Mouse (Mus musculus) cerebellum, adult 8-10 months (tissue): ENCODE results near the gene Jdp2.

Experiments
- DNase-seq: peaks from one replicate; pipeline ENCODE4 v3.0.0; 2022

Gene Jdp2

DNA sequence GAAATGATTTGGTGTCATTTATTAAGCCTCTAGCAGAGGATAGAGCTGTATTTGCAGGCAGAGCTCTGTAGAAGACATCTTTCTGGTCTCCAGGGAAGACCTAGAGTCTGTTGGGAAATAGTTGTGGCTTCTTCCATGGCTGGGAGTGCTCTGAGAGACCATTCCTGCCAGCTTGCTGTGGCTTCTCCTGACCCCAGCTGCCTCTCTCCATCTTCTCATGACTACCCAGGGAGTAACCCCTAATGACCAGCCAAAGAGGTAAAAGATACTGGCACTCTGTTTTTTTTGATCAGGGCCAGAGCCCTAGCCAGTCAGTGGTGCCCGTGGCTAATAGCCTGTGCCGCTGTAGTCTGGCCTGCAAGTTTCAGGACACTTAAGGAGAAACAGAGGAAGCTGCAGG is 3.3 kb downstream of the Jdp2 start:
- DNase-seq = no peak

DNA sequence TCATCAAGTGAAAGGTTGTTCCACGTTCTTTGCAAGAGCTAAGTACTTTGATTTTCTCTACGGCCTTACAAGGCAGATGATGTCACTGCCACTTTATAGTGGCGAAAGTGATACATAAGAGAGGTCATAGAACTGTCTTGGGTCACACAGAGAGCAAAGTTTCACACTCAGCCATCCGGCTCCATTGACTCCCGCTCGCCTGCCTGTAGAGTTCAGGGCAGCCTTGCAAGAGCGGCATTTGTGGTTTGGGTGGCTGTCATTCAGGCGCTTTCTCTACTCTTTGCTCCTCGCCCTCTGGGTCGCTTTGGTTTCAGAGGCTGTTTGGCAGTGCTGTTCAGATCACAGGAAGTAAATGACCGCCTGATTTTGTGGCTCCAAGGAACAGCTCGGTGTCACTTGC is 4.0 kb downstream of the Jdp2 start:
- no peak for DNase-seq

DNA sequence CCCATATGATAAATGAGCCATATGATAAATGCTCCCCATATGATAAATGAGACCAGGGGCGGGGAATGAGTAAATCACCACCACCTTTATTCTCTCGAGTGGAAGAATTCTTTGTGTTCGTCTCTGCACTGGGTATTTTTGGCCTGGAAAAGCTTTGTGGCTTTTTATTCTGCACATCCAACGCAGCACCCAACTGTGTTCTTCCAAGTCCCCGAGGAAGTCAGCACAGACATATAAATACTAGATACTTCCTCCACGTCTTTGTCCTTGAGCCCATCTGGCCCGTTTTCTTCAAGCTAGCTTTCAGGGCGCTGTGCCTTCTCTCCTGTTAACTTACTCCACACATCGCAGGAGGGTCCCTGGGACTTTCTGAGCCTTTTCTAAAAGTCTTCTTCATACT is 4.9 kb downstream of the Jdp2 start:
- no peak for DNase-seq

DNA sequence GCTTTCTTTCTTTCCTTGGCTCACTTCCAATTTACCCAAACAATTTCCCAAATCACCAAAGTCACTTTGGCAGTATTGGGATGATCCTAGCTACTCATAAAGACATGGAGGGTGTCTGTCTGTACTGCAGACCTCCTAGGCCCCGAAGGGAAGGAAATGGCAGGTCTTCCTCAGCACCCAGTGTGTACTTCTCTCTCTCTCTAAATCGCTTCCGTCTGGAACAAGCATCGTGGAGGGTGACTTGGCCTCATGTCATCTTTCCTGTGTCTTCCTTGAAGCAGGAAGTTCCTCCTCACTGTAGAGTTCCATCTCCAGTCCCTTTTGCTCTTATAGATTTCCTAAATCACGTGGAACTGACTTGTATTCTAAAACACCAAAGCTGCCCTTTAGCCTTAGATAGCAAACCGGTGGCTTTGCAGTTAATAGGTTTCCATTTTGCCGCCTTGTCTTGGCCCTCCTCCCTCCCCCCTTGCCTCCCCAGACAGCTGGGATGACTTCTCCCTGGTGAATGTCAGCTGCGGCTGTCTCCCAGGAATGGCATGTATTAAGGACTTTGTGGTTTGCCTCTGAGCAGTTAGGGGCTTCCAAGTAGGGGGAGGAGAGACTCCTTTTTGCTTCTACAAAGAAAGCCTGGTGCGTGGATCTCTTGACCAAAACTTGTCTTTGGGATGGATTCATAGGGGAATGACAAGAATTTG is 5.6 kb downstream of the Jdp2 start:
- no peak for DNase-seq

- peak; percentile 42 for DNase-seq
Observed at GRCm38 (mm10) chr12:85607519-85608449, 9.0 kb downstream of the Jdp2 start.

GRCm38 (mm10) chr12:85610167-85610566 is 11.3 kb downstream of the Jdp2 start:
- no peak for DNase-seq

DNA sequence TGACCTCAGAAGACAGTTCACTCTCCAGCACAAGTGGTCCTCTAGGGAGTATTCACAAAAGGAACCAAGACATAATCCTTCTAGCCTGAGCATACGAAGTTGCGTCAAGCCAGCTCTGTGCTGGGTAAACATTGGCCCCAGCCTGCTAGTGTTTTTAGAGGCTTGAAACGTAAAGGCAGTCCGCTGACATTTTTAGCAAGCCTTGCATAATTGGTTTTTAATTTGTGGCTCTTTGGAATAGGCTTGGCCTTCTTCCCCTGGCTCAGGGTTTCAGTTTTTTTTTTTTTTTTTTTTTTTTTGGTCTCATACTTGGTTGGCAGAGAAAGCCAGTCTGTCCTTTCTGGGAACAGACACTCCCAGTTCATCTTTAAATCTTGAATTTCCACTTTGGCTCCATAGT is 15.3 kb downstream of the Jdp2 start:
- DNase-seq = no peak

DNA sequence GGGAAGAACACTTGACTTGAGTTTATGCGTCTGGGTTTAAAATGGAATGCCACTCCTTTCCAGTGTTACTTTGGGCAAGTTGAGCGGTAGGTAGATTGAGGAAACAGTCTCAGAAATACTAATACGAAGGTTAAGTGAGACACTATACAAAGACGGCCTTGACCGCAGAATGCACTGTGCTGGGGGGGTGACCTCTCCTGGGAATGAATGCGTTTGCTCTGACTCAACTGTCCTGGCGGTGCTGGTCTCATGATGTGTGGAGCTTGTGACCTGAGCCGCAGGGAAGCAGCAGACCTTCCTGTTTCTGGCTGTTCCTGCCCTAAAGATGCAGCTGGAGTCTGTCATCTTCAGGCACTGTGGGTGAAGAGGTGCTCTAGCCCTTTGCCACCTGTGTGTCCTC is 16.7 kb downstream of the Jdp2 start:
- no peak for DNase-seq

DNA sequence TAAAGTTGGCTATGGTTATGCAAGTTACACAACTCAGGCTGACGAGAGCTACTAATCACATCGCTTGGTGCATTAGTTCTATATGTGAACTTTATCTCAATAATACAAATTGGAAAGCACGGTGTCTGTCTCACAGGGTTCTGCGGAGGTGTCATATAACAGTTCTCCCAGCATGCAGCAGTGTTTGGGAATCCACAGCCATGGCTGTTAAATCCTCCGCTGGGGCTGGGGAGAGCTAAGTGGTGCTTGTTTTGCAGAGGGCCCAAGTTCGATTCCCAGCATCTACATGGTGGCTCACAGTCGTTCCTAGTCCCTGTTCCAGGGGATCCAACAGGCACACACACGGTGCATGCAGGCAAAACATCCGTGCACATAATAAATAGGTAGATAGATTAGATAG is 19.1 kb downstream of the Jdp2 start:
- DNase-seq = no peak

- DNase-seq = no peak
Observed at GRCm38 (mm10) chr12:85618430-85618829, 19.6 kb downstream of the Jdp2 start.

DNA sequence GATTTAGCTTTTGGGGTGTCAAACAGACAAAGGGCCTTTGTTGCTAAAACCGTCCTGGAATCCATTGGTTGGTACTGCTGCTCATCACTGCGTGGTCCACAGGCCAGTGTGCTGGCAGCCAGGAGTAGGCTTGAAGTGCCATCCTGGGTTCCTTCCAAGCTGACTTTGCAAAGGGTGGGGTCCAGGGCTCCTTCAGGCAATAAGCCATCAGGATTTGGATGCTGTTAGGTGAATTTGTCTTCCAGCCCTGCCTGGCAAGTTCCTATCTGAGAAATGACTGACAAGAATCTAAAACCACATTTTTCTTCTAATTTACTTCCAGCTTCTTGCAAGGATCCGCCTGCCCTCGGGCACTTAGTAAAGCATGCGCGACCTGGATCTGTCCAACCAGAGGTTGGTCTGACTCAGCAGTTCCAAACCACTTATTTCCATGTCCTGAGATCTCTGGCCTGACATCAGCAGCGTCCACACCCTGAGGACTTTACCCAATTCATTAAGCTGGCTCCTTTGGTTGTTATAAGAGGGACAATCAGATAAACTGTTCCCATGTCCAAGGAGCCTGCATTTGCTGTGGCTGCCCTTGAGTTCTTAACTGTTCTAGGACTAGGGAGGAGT is 20.6 kb downstream of the Jdp2 start:
- peak; percentile 45 for DNase-seq

DNA sequence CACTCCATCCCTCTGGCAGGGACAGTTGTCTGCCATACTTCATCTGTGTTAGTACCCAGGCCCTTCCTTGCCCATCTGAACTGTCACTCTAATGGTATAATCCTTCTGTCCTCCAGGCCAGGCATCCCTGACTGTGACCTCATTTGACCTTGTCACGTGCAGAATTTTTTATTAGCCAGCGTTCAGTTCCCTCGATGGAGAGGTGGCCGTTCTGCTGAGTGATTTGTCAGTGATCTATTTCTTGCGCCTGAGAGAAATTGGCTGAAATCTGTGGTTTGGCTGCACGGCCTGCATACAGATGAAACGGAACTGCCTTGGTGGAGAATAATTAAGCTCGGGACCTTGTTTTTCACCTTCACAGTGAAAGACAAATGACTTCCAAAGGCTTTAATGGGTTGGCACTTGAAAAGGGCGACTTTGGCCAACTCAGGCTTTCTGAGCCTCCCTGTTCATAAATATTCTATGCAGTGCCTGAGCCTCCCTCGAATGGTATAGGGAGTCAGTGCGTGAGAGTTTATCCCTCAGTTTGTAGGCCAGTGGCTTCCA is 21.1 kb downstream of the Jdp2 start:
- DNase-seq = no peak

GRCm38 (mm10) chr12:85621027-85621426 is 22.2 kb downstream of the Jdp2 start:
- DNase-seq = no peak

DNA sequence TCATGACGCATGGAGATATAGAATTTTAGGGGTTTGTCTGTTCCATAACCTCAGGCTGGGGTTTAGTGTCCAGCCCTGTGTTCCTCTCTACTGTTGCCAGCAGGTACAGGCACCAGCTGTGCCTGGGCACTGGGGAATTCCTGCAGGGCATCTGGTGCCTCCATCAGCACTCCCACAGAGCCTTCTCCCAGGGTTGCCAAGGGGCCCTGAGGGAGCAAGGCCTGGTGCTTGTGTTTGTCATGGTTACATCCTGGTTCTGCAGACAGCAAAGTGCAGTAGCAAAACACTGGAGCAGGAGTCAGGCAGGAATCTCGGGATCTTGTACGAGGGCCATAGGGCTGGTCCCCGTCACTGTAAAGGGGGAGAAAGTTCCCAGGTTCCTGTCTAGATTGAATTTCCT is 22.8 kb downstream of the Jdp2 start:
- no peak for DNase-seq

DNA sequence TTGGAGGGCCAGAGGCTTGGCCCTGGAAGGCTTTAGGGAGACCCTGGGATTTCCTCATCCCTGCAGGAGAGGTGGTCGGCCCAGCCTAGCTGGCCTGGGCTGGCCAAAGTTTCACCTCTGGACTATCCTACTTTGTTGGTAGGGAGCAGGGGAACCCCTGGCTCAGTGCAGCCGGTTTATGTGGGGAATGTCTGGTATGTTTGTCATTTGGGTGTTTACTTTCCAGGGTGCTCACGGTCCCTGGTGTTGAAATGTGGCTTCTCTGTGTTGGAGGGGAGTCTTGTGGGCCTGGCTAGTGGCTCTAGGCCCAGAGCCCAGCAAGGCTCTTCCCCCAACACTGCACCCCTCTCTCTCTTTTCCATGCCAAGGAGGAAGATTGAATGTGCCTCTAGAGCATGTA is 24.9 kb downstream of the Jdp2 start:
- DNase-seq = no peak

GRCm38 (mm10) chr12:85624652-85625051 is 25.8 kb downstream of the Jdp2 start:
- no peak for DNase-seq

DNA sequence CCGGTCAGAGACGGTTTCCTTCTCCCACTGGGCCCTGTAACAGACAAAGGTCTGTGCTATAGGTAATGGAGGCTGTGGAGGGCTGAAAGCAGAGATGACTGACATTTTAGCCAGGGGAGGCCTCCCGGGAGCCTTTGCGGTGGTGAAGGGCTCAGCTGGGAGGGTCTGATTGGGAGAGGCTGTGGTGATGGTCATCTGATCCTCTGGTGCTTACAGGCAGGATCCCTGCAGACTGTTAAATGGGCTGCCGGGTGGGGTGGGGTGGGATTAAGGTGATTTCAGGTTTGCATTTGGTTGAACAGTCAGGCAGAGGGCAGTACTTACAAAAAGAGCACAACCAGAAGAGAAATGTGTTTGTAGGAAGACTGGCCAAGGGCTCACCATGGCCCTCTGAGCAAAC is 27.0 kb downstream of the Jdp2 start:
- no peak for DNase-seq

GRCm38 (mm10) chr12:85629661-85630481 is 31.0 kb downstream of the Jdp2 start:
- peak; percentile 39 for DNase-seq

DNA sequence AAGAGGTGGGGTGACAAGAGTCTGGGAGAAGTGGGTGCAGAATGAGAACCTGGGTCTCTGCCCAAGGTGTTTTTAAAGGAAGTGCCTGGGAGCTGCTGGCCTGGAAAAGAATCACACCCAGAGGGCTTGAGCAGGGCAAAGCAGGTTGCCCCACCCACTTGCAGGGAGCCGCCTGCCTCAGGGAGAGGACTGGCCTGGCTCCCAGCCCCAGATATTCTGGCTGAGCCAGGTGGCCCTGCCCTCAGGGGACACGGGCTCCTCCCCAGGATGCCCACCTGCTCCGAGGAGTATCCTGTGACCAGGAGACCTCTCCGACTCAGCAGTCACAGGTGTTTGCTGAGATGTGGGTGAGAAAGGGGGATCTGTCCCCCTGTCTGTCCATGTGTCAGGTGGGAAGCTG is 32.4 kb downstream of the Jdp2 start:
- DNase-seq = no peak

DNA sequence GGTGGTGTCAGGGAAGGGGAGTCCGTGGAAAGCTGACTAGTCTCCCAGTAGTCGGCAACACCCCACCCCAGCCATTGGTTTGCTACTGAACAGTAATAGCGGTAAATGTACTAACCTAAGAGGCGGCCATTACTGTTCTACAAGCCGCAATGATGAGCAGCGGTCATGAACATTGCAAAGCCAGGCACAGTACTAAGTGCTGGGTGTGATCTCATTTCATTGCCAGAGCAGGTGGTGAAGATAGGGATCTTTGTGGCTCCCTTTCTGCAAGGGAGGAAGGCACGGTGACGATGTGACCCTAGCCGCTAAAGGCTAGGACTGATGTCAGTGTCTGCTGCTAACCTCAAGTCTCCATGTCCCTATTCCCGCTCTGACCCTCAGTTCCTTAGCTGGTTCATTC is 33.5 kb downstream of the Jdp2 start:
- DNase-seq = no peak

GRCm38 (mm10) chr12:85637932-85638331 is 39.1 kb downstream of the Jdp2 start:
- DNase-seq = no peak

GRCm38 (mm10) chr12:85638541-85639325 is 39.9 kb downstream of the Jdp2 start:
- DNase-seq = no peak
